Mouse (Mus musculus): Measurements from ENCODE around the gene Ctla4. TPM values are rescaled to one million over a fixed set of nuclear protein-coding genes. Genes with fewer than 3 reads are reported as not detected.

The Ctla4 gene
- polyA plus RNA-seq, 1 experiment: not detected

DNA sequence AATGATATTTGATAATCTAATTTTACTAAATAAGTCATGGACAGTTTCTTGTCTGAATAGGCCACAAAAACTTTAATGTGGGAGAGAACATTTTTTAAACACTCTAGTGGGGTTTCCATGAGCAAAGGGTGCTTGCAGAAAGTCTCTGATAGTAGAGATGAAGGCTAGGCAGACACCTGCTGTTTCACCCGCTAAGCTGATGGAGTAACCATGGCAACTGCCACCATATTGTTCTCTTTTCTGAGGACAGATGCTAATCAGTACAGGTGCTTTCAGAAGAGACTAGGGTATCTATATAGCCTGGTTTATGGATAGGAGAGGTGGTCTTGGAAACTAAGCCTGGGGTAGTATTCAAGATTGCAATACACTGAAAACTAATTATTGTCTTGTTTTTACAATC is 24.0 kb downstream of the Ctla4 start:
- H3K36me3 ChIP-seq (replicated peaks; ENCODE audit: low read length): no peaks in the 10 kb centered on the region
- H3K4me3 ChIP-seq (replicated peaks): no peak overlapping the region
- H3K4me1 ChIP-seq: peaks cover 17% of the 10 kb centered on the region
- no peaks in the 10 kb centered on the region for H3K9me3 ChIP-seq
- TF ChIP-seq GATA1 (IDR thresholded peaks at IDR 0.05; ENCODE audit: borderline replicate concordance, low read length) (no peak), FLI1 (IDR thresholded peaks at IDR 0.05; ENCODE audit: low read length) (no peak)
- H3K27me3 ChIP-seq (replicated peaks): no peaks in the 10 kb centered on the region

- no peaks in the 10 kb centered on the region for H3K36me3 ChIP-seq (replicated peaks; ENCODE audit: low read length)
- no peaks in the 10 kb centered on the region for H3K9me3 ChIP-seq
- H3K4me1 ChIP-seq: peaks cover 22% of the 10 kb centered on the region
- H3K4me3 ChIP-seq (replicated peaks): no peak overlapping the region
- TF ChIP-seq FLI1 (IDR thresholded peaks at IDR 0.05; ENCODE audit: low read length) (no peak), GATA1 (IDR thresholded peaks at IDR 0.05; ENCODE audit: borderline replicate concordance, low read length) (no peak)
- H3K27me3 ChIP-seq (replicated peaks): no peaks in the 10 kb centered on the region
Observed at GRCm38 (mm10) chr1:60911631-60912030, 24.8 kb downstream of the Ctla4 start.

GRCm38 (mm10) chr1:60913305-60913704 is 26.5 kb downstream of the Ctla4 start:
- no peaks in the 10 kb centered on the region for H3K9me3 ChIP-seq
- TF ChIP-seq FLI1 (IDR thresholded peaks at IDR 0.05; ENCODE audit: low read length): no peak
- TF ChIP-seq GATA1 (IDR thresholded peaks at IDR 0.05; ENCODE audit: borderline replicate concordance, low read length): no peak
- H3K4me3 ChIP-seq (replicated peaks): no peak overlapping the region
- H3K36me3 ChIP-seq (replicated peaks; ENCODE audit: low read length): no peaks in the 10 kb centered on the region
- no peaks in the 10 kb centered on the region for H3K27me3 ChIP-seq (replicated peaks)
- peaks cover 19% of the 10 kb centered on the region for H3K4me1 ChIP-seq

GRCm38 (mm10) chr1:60916281-60916781 is 29.5 kb downstream of the Ctla4 start:
- TF ChIP-seq GATA1 (IDR thresholded peaks at IDR 0.05; ENCODE audit: borderline replicate concordance, low read length) (no peak), FLI1 (IDR thresholded peaks at IDR 0.05; ENCODE audit: low read length) (no peak)
- no peaks in the 10 kb centered on the region for H3K36me3 ChIP-seq (replicated peaks; ENCODE audit: low read length)
- H3K27me3 ChIP-seq (replicated peaks): no peaks in the 10 kb centered on the region
- peaks cover 17% of the 10 kb centered on the region for H3K4me1 ChIP-seq
- H3K9me3 ChIP-seq: no peaks in the 10 kb centered on the region
- no peak overlapping the region for H3K4me3 ChIP-seq (replicated peaks)

GRCm38 (mm10) chr1:60920493-60921355 is 33.9 kb downstream of the Ctla4 start:
- H3K4me1 ChIP-seq: peaks cover 6% of the 10 kb centered on the region
- H3K36me3 ChIP-seq (replicated peaks; ENCODE audit: low read length): no peaks in the 10 kb centered on the region
- no peak for TF ChIP-seq FLI1 (IDR thresholded peaks at IDR 0.05; ENCODE audit: low read length)
- no peak for TF ChIP-seq GATA1 (IDR thresholded peaks at IDR 0.05; ENCODE audit: borderline replicate concordance, low read length)
- no peaks in the 10 kb centered on the region for H3K9me3 ChIP-seq
- H3K27me3 ChIP-seq (replicated peaks): no peaks in the 10 kb centered on the region
- no peak overlapping the region for H3K4me3 ChIP-seq (replicated peaks)

GRCm38 (mm10) chr1:60929036-60929435 is 42.2 kb downstream of the Ctla4 start:
- H3K9me3 ChIP-seq: no peaks in the 10 kb centered on the region
- no peak overlapping the region for H3K4me3 ChIP-seq (replicated peaks)
- TF ChIP-seq FLI1 (IDR thresholded peaks at IDR 0.05; ENCODE audit: low read length) (no peak), GATA1 (IDR thresholded peaks at IDR 0.05; ENCODE audit: borderline replicate concordance, low read length) (no peak)
- no peaks in the 10 kb centered on the region for H3K4me1 ChIP-seq
- H3K27me3 ChIP-seq (replicated peaks): peaks cover 3% of the 10 kb centered on the region
- no peaks in the 10 kb centered on the region for H3K36me3 ChIP-seq (replicated peaks; ENCODE audit: low read length)

DNA sequence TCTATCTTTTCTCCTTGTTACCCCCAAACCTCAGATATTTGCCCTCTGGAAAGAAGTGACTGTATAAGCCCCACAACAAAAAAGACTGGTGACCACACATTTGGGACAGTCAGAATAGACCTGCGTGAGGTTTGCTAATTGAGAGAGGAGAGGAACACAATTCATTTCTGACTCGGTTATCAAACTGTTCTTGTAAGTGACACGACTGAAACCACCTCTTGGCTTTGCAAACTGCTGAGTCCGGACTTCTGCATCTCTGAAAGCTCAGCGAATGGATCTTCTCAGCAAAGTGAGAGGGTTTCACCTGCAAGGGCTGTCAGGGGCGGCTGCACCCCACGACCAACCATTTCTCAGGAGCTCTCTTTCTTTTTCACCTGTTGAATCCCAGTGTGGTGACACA is 43.6 kb downstream of the Ctla4 start:
- Histone ChIP-seq H3K4me3 (replicated peaks) (no peak overlapping the region), H3K36me3 (replicated peaks; ENCODE audit: low read length) (no peaks in the 10 kb centered on the region), H3K4me1 (no peaks in the 10 kb centered on the region), H3K27me3 (replicated peaks) (peaks cover 3% of the 10 kb centered on the region), H3K9me3 (no peaks in the 10 kb centered on the region)
- TF ChIP-seq GATA1 (IDR thresholded peaks at IDR 0.05; ENCODE audit: borderline replicate concordance, low read length) (no peak), FLI1 (IDR thresholded peaks at IDR 0.05; ENCODE audit: low read length) (no peak)

- Histone ChIP-seq H3K4me3 (replicated peaks) (no peak overlapping the region), H3K36me3 (replicated peaks; ENCODE audit: low read length) (no peaks in the 10 kb centered on the region), H3K4me1 (no peaks in the 10 kb centered on the region), H3K9me3 (no peaks in the 10 kb centered on the region), H3K27me3 (replicated peaks) (no peaks in the 10 kb centered on the region)
- TF ChIP-seq FLI1 (IDR thresholded peaks at IDR 0.05; ENCODE audit: low read length) (no peak), GATA1 (IDR thresholded peaks at IDR 0.05; ENCODE audit: borderline replicate concordance, low read length) (no peak)
Observed at GRCm38 (mm10) chr1:60935968-60936581, 49.3 kb downstream of the Ctla4 start.

GRCm38 (mm10) chr1:60936963-60937711 is 50.3 kb downstream of the Ctla4 start:
- H3K9me3 ChIP-seq: no peaks in the 10 kb centered on the region
- no peaks in the 10 kb centered on the region for H3K36me3 ChIP-seq (replicated peaks; ENCODE audit: low read length)
- TF ChIP-seq GATA1 (IDR thresholded peaks at IDR 0.05; ENCODE audit: borderline replicate concordance, low read length): no peak
- TF ChIP-seq FLI1 (IDR thresholded peaks at IDR 0.05; ENCODE audit: low read length): no peak
- no peaks in the 10 kb centered on the region for H3K27me3 ChIP-seq (replicated peaks)
- no peak overlapping the region for H3K4me3 ChIP-seq (replicated peaks)
- no peaks in the 10 kb centered on the region for H3K4me1 ChIP-seq
